Mouse (Mus musculus) spleen, adult 2 months (tissue): ENCODE measurements around the gene Gm6592.
"Not testable (repeated sequence)": the region's sequence is repeated elsewhere in the genome, so short reads cannot be mapped to it uniquely, and the experiment has no call there.

Source experiments
- CTCF ChIP-seq: fragments of 200-500 bp; IDR thresholded peaks from 2 replicates; pipeline ENCODE4 v1.5.1; 2011; ENCODE audit warnings: mild to moderate bottlenecking, inconsistent platforms; ENCODE audit not compliant: insufficient read depth, insufficient read length, insufficient replicate concordance; ENCODE audit errors: extremely low read depth
- POLR2A ChIP-seq: fragments of 200-500 bp; IDR thresholded peaks from 2 replicates; pipeline ENCODE4 v1.6.1; 2011; ENCODE audit warnings: low read depth, low read length, inconsistent platforms

DNA sequence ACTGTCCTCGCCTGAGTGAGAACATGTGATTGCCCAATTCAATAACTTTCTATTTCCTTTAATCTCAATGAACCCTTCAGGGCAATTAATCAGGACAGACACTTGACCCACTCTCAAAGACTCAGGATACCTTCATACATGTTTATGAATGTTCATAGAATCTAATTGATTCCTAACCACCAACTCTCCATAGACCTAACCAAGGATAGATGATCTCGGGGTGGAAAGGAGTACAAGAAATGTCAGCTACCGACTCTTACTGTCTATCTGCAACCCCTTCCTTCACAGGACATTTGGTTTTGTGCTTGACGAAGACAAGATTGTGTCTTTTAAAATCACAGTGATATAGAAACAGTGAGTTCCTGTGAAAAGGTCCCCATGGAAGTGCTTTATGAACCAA is 40.4 kb upstream of the Gm6592 start, which contains the start of gene Ssxb5:
- not testable (repeated sequence) for TF ChIP-seq CTCF, POLR2A
